Mouse (Mus musculus) retina, postnatal 7 days (tissue): Measurements from ENCODE around the gene Pqbp1.
"Not testable (repeated sequence)": the region's sequence is repeated elsewhere in the genome, so short reads cannot be mapped to it uniquely, and the experiment has no call there.

Experiments
- DNase-seq: peaks from one replicate; pipeline ENCODE4 v3.0.0-alpha.2; 2012; ENCODE audit warnings: low read depth, low spot score

The Pqbp1 gene

DNA sequence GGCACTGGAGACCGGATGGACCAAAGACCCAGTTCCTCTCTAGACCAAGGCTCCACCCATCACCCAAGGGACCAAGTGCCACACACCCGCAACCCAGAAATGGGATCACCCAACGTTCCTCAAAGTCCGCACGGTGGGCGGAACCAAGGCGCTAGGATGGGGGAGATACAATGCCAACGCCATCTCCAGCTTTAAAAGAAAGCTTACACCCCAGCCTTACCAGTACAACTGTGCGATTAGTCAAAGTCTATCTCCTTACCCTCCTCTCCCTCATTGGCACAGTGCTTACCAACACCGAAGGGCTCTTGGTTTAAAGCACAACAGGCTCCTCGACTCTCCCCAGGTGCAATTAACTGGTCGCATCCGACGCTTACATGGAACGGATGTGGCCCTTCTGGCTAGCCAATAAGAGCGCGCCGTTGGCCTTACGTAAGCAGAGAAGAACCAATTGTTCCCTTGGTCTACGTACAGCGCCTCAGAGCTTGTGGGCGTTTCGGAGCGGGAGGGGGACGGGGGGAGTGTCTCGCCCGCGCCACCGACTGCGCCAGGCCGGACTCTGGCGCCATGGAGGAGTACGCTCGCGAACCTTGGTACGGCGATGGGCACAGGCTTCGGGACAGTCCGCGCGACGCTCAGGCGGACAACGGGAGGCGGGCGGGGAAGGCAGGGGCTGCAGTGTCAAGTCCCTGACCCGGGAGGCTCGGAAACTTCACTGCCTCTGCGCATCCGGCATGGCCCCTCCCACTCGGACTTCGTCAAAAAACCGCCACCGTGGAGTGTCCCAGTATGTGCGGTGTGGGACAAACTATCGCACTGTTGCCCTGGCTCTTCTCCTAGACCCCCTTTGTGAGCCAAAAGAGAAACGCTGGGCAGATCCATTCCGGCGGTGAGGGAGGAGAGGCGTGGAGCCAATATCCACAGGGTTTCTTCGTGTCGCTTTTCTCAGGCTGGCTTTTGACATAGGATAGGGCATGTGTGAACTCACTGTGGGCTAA, at the start of gene Pqbp1, which contains the start of gene Timm17b:
Gene Pqbp1 (minus strand): TSS at position 390 of the 995 bp plus-strand sequence.
Gene Timm17b (plus strand): TSS at position 478 of the 995 bp plus-strand sequence.
- peak; percentile 83 for DNase-seq

GRCm38 (mm10) chrX:7947900-7948492, 48.9 kb upstream of the Pqbp1 start:
- peak; percentile 87 for DNase-seq

- DNase-seq, result no peak
Observed at GRCm38 (mm10) chrX:7947108-7947899, 48.2 kb upstream of the Pqbp1 start, which contains the start of gene Hdac6. TSS of gene Hdac6 (minus strand) at chrX:7947889.

- no peak for DNase-seq
Observed at GRCm38 (mm10) chrX:7945618-7946017, 46.5 kb upstream of the Pqbp1 start.

DNA sequence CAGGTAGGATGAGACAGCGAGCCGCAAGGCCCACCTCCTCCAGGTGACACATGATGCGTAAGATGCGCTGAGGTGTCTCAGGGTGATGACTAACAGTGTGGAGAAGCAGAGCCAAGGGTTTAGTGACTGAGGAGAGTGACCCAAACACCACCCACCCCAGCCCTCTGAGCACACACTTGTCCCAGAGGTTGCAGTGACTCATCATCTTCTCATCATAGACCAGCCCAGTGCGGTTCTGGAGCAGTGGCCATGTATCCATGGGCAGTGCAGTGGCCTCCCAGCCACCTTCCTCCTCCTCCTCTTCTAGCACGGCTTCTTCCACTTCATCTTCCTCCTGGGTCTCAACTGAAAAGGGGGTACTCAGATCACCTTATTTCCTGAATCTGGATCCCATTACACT, 38.6 kb upstream of the Pqbp1 start:
- no peak for DNase-seq

GRCm38 (mm10) chrX:7936874-7937273, 37.8 kb upstream of the Pqbp1 start:
- no peak for DNase-seq

GRCm38 (mm10) chrX:7928270-7928790, 29.3 kb upstream of the Pqbp1 start, which contains the start of gene Eras:
TSS of gene Eras (minus strand) at chrX:7928607.
- DNase-seq, result no peak

DNA sequence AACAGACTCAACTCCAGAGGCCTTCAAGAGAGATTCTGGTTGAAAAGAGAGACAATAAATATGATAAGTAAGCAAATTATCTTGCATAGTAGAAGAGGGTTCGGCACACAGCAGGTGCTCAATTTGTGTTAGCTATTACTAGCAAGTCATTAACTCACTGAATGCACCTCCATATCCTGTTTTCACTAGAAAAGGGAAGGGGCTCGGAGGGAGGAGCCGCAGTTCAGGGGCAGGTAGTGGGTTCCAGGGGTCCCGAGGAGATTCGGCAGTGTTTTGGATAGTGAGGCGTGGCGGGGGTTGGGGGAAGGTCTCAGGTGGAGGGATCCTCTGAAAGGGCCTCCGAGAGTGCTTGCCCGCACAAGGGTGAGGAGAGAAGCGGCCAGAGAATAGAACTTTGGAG, 28.0 kb upstream of the Pqbp1 start:
- no peak for DNase-seq

GRCm38 (mm10) chrX:7926266-7926665, 27.2 kb upstream of the Pqbp1 start:
- DNase-seq, result no peak

DNA sequence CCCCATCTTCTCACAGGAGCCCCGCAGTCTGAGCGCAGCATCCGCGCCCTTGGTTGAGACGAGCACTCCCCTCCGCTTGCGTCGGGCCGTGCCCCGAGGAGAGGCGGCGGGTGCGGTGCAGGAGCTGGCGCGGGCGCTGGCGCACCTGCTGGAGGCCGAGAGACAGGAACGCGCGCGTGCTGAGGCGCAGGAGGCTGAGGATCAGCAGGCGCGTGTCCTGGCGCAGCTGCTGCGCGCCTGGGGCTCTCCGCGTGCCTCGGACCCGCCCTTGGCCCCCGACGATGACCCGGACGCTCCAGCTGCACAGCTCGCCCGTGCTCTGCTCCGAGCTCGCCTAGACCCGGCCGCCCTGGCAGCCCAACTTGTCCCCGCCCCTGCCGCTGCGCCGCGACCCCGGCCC, 23.0 kb upstream of the Pqbp1 start:
- DNase-seq, result no peak

GRCm38 (mm10) chrX:7919601-7920383, 20.7 kb upstream of the Pqbp1 start, which contains the start of gene Pcsk1n:
TSS of gene Pcsk1n (plus strand) at chrX:7919822.
- peak; percentile 48 for DNase-seq

GRCm38 (mm10) chrX:7917960-7918359, 18.9 kb upstream of the Pqbp1 start:
- DNase-seq, result not testable (repeated sequence)

DNA sequence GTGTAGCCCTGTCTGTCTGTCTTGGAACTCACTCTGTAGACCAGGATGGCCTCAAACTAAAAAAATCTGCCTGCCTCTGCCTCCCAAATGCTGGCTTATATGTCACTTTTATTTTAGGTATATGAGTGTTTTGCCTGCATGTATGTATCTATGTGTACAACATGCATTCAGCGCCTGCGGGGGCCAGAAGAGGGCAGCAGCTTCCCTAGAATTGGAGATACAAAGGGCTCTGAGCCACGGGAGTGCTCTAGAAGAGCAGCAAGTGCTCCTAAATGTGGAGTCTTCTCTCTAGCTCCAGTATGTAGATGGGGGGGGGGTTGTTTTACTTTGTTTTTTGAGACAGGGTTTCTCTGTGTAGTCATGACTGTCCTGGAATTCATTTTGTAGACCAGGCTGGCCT, 16.6 kb upstream of the Pqbp1 start:
- DNase-seq, result not testable (repeated sequence)

DNA sequence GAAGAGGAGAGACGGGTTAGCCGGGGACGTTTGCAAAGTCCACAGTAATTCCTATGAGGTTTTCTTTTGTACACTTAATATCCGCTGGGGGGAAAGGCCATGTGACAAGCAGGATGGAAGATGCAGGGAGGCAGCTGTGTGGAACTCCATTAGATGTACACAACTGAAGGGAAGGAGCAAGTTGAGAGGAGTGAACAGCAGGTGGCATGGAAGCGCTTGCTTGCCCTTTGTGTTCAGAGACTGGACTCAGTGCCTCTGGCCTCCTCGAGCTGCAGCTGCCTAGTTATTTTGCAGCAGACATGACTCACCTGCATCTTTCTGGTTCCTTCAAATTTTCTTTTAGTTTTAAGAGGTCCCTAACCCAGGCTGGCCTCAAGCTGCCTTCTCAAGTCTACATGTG, 11.4 kb upstream of the Pqbp1 start:
- no peak for DNase-seq

DNA sequence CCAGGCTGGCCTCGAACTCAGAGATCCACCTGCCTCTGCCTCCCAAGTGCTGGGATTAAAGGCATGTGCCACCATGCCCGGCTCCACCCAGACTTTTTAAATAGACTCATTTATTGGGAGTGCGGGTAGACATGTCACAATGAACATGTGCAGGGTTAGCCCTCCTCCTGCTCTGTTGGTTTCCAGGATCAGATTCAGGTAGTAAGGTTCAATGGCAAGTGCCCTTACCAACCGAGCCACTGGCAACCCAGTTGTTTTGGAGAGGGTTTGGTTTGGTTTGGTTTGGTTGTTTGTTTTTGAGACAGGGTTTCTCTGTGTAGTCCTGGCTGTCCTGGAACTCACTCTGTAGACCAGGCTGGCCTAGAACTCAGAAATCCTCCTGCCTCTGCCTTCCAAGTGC, 10.2 kb upstream of the Pqbp1 start, which contains the start of gene Gm10490:
Gene Gm10490 (plus strand): TSS at position 301 of the 400 bp plus-strand sequence.
- DNase-seq, result not testable (repeated sequence)

GRCm38 (mm10) chrX:7907735-7908134, 8.7 kb upstream of the Pqbp1 start, which contains the start of gene Gm10491:
TSS of gene Gm10491 (minus strand) at chrX:7907835.
- no peak for DNase-seq

- DNase-seq, result no peak
Observed at GRCm38 (mm10) chrX:7904441-7904840, 5.4 kb upstream of the Pqbp1 start.

DNA sequence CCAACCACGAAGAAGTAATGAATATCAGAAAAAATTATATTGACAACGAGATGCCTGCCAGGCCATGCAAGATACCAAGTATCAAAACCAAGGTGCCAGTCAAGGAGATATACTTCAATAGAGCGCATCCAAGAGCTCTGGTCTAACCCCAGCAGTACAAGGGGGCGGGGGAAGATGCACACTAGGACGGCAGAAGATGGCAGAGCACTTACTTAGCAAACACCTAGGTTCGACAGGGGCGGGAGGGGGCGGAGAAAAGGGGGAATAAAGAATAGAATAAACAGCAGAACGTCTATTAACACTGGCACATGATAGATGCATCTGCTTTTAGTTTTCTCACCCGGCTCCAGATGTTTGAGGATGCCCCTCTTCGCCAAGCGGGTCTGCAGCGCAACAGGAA, 858 bp downstream of the Pqbp1 start:
- DNase-seq, result no peak

DNA sequence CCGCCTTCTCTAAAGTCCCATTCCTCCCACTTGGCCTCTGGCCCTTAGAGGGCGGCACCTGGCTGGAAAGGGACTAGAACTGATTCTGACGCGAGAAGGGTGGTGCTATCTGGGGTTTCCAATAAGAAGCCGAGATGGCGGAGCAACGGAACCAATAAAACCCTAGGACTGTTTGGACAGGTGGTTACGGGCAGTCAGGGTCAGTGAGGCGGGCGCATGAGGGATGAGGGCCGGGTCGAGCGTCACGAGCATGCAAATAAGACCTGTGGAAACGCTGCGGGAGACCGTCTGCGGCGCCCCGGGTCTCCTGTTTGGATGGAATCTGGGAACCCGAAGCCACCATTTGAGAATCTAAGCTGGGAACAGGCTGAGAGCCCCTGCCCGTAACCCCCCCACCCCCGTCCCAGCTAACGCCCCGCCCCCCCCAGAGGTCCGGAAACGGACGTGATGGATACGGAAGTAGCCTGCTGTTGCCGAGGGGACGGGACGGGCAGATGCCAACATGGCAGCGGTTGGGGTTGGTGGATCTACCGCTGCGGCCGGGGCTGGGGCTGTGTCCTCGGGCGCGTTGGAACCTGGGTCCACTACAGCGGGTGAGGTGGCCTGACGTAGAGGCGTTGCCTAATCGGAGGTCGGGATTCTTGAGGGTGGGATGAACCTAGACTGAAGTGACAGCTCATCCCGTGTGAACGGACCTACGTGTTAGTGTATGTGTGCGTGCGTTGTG, 15.1 kb downstream of the Pqbp1 start, which contains the start of gene Slc35a2:
Gene Slc35a2 (plus strand): TSS at position 188 of the 727 bp plus-strand sequence.
- DNase-seq, result peak; percentile 78

GRCm38 (mm10) chrX:7879819-7880218, 19.2 kb downstream of the Pqbp1 start:
- DNase-seq, result no peak
